Mouse (Mus musculus) kidney, postnatal 4 days (tissue): ENCODE results near the gene Unc119.

Experiments
- DNase-seq, 2 experiments: peaks; one replicate each; pipeline ENCODE4 v3.0.0; 2021; ENCODE audit warnings: mixed read lengths in 2 of 2

The Unc119 gene

DNA sequence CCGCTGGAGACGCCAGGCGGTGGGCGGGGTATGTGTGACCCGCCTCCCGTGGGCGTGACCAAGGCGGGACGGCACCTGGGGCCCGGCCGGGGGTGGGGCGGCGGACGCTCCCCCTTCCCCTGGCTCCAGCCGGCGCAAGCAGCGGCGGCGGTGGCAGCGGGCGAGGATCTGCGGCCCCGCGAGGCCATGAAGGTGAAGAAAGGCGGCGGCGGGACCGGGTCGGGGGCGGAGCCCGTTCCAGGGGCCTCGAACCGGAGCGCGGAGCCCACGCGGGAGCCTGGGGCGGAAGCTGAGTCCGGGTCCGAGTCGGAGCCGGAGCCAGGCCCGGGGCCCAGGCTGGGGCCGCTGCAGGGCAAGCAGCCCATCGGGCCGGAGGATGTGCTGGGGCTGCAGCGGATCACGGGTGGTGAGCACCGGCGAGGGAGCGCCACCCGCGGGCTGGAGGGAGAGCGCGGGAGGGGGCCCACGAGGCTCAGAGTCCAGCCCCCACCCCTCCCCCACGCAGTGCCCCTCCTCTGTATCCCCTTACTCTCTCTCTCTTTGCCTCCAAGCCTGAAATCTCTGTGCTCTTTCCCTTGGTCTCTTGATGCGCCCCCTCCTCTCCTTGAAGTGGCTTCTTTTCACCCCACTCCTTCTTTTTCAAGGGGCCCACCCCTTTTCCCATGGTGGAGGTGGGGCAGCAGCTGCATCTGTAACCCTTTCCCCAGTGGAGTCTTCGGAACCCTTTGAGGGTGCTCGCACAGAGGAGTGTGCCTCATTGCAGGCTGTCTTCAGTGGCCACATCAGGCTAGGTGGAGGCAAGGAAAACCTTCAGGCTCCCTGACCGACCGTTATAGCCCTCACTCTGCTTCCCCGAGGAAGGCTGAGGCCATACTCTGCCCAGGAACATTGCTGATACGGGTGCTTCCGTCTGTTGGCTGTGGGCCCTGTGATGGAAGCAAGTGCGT lies at the start of gene Unc119:
Gene Unc119, plus strand, starts transcription at position 102 of the 947 bp plus-strand sequence.
- peak; percentile 87 to 91 for DNase-seq

DNA sequence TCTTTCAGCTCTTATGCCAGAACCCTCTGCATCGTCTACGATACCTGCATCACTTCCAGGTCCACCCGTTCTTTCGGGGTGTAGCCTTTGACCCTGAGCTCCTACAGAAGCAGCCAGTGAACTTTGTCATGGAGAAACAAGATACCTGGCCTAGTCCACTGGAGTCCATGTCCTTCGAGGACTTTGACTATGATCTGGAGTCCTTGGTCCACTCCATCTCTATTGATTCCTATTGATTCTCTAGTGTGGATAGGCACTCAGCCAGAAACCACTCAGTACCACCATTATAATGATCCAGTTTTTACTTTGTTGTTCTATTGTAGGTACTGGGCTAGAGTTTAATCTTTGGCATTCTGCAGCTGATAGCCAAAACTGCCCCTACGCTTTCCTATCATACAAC lies 48.7 kb upstream of the Unc119 start:
- no peak for DNase-seq

DNA sequence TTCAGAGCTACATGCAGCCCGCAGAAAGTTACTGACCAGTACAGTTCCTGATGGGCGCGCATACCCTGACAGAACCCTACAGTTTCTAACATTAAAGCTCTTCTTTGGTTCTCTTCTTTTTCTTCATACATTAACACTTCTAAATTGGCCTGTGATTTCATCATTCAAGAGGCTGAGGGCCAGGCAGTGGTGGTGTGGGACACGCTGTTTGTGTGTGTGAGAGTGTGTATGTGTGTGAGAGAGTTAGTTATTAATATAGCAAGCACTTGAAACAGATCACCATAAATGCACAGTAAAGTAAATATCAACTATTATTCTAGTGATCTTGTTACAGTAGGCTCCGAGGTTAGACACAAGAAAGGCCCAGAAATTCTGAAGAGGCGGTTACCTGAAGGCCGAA lies 42.4 kb upstream of the Unc119 start:
- DNase-seq, result no peak

DNA sequence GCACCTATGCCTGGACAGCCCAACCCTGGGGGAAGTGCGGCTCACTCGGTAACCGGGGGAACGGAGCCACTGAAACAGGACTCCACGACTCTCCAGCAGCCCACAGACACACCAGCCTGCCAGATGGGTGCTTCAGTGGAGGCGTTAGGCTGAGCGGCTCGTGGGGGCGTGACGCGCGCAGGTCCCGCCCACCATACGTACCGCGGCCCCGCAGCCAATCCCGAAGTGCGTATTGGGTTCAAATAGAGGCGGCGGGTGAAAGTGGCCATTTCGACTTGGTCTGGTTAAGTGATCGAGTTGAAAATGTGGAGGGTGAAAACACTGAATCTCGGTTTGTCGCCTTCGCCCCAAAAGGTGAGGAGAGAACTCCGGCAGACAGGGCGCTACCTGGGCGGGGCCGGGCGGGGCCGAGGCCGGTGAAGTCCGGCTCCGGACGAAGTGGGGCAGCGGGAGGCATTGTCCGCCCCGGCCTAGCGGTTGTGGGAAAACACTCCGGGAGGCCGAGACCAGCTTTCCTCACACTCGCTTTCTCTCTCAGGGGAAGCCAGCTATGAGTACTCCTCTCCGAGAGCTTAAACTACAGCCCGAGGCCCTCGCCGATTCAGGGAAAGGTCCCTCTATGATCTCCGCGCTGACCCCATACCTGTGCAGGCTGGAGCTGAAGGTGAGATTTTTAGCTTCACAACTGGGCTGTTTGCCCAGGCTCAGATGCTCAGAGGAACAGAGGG lies 41.8 kb upstream of the Unc119 start, which contains the start of gene Spag5:
Gene Spag5, plus strand, starts transcription at position 173 of the 728 bp plus-strand sequence.
- DNase-seq, result peak; percentile 91 to 95

DNA sequence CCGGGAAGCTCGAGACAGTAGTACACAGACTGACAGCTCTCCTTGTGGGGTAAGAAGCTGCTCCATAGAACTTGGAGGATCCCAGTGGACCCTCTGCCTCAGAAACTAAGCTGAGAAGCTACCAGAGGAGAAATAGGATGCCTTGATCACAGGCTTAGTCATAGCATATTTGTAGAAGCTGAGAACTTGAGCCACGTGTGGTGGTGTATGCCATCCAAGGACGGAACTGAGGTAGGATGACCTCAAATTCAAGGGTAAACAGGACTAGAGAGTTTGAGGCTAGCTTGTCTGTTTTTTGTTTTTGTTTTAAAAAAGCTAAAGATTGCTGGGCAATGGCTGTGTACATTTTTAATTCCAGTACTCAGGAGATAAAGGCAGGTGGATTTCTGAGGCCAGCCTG lies 38.0 kb upstream of the Unc119 start:
- no peak for DNase-seq

DNA sequence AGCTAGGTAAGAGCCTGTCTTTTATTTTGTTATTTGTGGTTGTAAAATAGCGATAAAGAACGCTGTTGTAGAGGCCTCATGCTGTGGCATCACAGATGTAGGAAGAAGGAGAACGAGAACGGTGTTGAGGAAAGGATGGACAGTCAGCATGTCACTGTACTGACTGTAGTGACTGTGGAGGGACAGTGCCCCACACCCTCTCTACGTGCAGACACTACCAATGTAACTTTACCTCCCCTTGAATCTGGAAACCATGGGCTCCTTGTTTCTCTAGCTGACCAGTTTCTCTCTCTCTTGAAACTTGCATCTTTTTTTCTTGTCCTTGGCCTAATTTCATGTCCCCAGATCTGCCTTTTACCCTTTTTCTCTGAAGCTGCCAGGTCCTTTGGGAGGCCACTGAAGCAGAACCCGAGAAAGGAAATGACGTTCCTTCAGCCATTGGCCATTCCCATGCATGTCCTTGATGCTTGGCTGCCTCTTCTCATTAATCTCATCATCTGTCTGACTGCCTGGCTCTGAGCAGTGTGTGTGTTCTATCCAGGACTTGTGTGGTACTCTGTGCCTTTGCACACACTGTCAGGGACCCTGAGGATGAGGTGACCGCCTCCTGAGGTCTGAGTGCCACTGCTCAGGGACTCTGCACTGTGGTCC lies 32.3 kb upstream of the Unc119 start:
- no peak for DNase-seq

DNA sequence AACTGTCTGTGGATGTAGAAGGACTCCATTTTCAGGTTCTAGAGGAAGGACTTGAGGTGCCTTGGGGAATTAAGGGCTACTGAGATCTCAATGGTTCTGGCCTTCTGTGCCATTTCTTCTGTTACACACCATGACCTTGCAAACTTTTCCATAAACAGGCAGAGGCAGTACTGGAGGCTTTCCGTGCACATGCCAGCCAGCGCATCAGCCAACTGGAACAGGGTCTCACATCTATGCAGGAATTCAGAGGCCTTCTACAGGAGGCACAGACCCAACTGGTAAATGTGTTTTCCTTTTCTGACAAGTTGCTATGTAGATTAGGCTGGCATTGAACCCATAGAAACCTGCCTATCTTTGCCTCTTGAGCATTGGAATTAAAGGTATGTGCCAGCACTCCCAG lies 29.6 kb upstream of the Unc119 start:
- DNase-seq, result no peak

DNA sequence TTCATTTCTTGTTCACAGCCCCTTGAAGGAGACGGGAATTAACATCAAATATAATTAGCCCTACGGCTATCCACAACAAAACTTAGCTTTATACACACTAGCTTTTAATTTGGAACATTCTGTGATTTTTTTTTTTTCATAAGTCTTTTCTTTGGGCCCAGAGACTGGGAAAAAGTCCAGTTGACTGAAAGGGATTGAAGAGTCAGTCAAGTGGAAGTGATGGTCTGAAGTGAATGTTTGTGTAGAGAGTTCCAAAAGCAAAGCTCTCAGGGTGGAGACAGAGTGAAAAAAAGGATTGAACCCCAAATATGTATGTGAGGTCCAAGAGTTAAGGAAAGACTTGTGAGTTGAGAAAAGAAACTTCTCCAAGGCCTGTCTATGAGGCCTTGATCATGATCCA lies 24.9 kb upstream of the Unc119 start:
- DNase-seq, result no peak

DNA sequence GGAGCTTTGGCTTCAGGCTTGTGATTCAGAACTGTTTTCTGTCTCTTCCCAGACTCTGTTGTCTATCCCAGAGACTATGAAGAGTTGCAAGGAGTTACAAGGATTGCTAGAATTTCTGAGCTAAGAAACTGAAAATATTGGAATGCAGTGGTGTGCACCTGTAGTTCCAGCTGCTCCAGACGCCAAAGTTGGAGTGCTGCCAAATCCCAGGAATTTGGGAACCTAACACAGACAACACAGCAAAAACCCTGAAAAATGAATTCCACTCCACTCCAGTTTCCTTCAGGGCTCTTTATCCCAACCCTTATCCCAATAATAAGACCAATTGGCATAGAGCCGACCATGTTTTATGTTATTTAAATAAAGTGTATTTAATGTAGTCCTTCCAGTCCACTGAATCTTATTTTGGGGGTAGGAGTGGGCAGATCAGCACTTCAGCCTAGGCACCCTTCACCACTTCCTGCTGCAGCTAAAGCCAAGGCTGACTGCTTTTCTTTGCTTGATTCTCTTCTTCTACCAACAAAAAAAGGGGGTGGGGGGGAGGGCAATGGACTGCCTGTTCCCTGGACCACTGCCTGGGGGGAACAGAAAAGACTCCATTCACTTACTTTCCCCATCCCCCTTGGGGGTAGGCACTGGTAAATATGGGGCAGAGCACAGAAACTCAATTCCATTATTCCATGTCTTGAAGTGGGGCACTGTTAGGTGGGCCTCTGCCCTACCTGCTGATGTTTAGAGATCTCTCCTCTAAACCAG lies 21.0 kb upstream of the Unc119 start:
- DNase-seq, result no peak

DNA sequence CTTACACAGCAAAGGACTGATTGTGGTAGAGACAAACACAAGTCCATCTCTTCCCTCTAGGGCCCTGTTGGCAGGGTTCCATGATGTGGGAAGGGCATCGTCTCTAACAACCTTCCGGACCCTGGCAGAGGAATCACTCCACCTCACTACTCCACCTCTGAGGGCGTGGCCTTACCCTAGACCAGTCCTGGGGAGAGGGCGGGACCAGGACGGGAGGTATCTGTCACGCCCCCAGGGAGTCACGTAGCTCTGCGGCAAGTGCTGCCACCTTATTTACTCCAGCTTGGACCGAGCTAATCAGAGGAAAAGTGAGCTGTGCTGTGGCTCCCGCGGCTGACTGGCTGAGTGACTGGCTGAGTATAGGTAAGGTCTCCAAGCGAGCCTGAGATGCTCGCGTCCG lies 20.4 kb upstream of the Unc119 start, which contains the start of gene Aldoc:
Gene Aldoc, plus strand, starts transcription at position 109 of the 400 bp plus-strand sequence.
- DNase-seq, result peak; percentile 83 to 92

DNA sequence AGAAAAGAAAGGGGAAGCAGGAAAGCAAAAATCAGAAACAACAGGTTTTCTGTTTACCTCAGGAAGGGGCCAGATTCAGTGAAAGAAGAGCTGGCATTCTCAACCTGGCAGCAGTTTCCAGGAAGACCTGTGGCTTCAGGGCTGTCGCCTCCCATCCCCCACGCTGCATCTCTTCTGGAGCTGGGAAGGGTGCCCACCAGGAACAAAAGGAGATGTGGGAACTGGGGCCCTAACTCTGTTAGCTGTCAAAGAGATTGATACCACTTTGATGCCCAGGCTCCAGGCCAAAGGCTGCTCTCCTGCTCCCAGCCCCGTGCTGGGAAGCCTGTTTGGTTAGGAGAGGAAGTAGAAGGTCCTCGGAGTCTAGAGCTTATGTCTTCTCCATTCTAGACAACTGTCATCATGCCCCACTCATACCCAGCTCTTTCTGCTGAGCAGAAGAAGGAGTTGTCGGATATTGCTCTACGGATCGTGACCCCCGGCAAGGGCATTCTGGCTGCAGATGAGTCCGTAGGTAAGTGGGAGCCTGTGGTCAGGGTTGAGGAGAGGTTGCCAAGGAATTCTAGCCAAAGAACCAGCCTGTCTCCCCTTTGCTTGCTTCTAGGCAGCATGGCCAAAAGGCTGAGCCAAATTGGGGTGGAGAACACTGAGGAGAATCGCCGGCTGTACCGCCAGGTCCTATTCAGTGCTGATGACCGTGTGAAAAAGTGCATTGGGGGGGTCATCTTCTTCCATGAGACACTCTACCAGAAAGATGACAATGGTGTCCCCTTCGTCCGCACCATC lies 19.1 kb upstream of the Unc119 start:
- DNase-seq, result no peak

DNA sequence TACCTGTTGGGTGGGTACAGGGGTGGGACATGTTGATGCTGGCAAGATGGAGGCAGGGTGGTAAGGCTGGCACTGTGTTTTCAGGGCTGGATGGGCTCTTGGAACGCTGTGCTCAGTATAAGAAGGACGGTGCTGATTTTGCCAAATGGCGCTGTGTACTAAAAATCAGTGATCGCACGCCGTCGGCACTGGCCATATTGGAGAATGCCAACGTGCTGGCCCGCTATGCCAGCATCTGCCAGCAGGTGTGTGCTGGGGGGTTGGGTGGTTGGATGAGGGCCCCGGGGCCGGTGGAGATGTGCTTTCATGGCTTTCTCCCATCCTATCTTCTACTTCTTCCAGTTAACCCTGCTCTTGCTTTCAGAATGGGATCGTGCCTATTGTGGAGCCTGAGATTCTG lies 18.3 kb upstream of the Unc119 start:
- no peak for DNase-seq

DNA sequence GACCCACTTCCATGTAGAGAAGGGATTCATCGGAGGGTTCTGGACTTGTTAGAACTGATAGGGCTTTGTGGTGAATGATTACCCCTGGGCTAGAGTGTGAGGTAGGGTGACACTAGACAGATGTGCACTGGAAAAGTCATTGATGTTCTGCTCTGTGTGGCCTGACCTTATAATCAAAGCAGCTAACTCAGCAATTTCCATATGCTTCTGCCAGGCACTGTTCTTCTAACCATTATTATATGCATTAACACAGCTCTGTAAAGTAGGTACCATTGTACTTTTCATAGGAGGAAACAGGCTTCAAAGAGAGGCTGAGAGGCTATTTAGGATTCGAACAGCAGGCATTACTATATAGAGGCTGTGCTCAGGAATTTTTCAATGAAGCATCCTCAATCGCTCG lies 16.1 kb upstream of the Unc119 start:
- no peak for DNase-seq

DNA sequence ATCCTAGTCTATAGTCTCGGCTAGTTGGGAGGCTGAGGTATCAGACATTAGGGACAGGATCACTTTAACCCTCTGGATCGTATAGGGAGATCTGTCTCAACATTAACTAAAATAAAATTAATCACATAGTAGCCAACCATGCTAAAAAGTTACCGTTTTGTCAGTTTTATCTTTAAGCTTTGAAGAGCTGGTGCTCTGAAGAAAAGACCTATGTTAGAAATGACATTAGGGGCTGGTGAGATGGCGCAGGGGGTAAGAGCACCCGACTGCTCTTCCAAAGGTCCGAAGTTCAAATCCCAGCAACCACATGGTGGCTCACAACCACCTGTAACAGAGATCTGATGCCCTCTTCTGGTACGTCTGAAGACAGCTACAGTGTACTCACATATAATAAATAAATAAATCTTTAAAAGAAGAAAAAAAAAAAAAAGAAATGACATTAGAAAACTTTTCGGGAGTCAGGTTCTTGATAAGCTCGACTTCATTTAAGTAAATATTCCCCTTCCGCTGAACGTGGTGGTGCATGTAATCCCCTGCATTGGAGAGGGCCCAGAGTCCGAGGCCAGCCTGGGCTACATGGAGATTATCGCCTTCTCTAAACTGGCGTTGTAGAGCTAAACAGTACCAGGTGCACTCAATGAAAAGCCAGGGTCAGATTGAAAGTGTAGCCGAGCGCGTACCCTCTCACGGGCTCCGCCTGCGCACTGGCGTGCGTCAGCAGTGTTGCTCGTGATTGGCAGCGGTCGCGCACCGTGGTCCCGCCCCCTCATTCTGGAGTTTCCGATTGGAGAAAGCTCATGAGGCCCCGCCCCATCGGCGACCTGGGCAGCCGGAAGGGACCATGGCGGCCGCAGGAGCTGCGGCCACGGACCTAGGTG lies 15.4 kb upstream of the Unc119 start, which contains the start of gene Pigs:
Gene Pigs, plus strand, starts transcription at position 782 of the 878 bp plus-strand sequence.
- DNase-seq, result peak; percentile 98 to 99

DNA sequence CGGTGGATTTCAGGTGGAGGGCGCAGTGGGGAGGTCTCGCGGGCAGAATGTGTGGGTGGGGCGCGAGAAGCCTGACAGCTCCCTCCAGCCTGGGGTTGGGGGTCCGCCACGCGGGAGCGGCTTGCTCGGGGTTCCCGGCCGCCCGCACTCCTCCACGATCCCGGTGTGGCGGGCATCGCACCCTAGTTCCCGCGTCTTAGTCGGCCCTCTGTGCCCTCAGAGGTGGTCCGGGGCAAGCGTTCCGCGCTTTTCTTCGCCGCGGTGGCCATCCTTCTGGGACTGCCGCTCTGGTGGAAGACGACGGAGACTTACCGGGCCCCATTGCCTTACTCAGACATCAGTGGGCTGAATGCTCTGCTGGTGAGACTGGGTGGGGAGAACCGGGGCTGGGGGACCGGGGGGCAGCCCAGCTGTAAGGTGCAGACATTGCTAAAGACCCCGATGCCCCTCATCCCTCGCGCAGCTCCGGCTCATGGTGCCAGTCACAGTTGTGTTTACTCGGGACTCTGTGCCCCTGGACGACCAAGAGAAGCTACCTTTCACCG lies 14.7 kb upstream of the Unc119 start:
- DNase-seq, result no peak

DNA sequence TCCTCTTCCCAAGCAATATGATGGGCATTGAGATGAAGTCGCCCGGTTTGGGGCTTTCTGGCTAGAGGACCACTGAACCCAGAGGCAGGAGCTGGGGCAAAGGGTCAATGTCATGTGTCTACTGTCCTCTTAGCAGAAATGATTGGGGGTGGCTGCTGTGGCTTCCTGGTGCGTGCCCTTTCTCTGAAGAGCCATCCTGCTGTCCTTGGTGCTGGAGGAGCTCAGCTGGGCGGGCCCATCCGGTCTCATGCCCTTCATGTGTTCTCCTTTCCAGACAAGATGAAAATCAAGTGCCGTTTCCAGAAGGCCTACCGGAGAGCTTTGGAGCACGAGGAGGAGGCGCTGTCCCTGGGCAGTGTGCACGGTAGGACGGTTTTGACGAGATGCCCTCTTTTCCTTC lies 10.6 kb upstream of the Unc119 start:
- no peak for DNase-seq

DNA sequence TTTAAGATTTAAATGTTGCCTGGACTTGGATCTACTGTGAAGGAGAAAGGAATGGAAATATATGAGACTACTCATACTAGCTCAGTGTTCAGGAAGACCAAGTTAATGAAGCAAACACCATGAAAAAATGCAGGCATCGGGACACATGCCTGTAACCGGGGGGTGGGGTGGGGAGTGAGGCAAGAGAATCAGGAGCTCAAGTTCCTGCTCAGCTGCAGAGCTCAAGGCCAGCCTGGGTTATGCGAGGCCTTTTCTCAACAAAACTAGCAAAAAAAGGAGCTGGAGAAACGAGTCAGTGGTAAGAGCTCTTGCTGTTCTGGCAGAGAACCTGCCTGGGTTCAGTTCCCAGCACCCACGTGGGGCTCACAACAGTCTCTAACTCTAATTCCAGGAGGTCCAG lies 9.3 kb upstream of the Unc119 start:
- DNase-seq, result no peak

DNA sequence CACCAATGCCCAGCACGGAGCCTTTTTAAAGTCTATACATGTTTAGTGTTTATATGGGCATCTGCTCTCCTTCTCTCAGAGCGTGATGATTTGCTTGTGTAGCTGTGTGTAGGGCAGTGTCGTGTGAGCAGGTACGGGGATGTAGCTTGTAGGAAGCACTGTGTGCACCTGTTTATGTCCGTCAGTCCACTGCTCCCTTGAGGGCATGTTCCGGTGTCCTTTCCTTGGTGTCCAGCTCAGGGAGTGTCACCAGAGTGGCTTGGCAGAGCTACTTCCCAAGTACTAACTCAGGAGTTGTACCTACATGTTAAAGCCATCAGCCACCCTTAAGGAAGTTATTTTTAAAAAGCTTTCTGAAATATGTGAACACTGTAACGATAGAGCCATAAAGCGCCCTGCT lies 6.2 kb upstream of the Unc119 start:
- no peak for DNase-seq

DNA sequence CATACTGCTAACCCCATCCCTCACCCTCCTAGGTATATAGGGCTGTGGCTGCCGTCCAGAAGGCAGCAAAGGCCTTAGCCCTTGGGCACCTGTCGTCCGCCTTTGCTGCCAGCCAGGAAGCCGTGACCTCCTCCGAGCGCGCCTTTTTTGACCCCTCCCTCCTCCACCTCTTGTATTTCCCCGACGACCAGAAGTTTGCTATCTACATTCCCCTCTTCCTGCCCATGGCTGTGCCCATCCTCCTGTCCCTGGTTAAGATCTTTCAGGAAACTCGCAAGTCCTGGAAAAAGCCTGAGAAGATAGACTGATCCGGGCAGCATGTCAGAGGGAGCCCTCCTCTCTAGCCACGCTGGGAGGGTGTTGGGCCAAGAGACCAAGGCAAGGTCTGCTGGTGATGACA lies 1.6 kb upstream of the Unc119 start:
- no peak for DNase-seq

DNA sequence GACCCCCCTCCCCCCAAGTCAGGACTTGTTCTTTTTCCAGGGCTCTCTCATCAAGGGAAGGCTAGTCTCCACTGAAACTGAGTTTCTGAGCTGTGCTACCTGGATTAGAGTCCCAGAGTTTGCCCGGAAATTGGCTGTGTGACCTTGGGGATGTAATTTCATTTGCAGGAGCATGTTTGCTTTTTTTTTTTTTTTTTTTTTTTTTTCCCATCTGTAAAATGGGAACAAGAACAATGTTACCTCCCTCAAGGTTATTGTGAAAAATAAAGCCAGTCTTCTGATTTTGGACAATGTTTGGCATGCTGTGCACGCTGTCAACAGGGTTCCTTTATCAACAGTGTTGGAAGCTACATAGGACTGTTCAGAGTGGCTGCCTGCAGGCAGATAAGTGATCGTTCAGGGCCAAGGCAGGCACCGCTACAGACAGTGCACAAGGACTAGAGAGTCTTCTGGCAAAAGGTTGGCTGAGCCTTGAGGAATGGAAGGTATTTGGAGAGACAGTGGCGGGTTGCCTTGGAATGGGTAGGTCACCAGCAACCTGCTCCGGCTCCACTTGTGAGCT lies 1.1 kb downstream of the Unc119 start:
- DNase-seq, result no peak
